In genomic region chr16:42032030-42032429, GRCm38 (mm10) we compare ENCODE assay signal across 18 mouse cellular contexts.
"Had no signal": no experiment of that assay in that cellular context is flagged by ENCODE, and none has a peak within 500 bp of the region (broad histone marks: within the 10 kb centered on the region; RNA-seq: fewer than 3 reads in every experiment).

No protein-coding gene starts in this region.

- ATAC-seq: hindbrain, embryonic 16.5 days; inflammation-experienced regulatory T-cells, adult 6 months; intestine, embryonic 15.5 days; intestine, postnatal 0 days; liver, postnatal 0 days had no signal

- DNase-seq: gastrocnemius, adult 2 months; gastrocnemius, postnatal 10 days; gastrocnemius, postnatal 25 days; heart, adult 18-20 months; heart, postnatal 10 days; heart, postnatal 4 days; kidney, adult 18-20 months; kidney, adult 8-10 months; kidney, postnatal 10 days; kidney, postnatal 25 days; kidney, postnatal 4 days; liver; liver, embryonic 13.5 days; liver, postnatal 0 days had no signal
